Mouse (Mus musculus): ENCODE results near the gene Olfr944.

- no peak for TF ChIP-seq CTCF (conservative IDR thresholded peaks at IDR 0.05; ENCODE audit: low read length)
- TF ChIP-seq POU5F1 (IDR thresholded peaks at IDR 0.05; ENCODE audit: borderline replicate concordance, low read length): no peak
Observed at GRCm38 (mm10) chr9:39201620-39202019, at the start of gene Olfr944.
